Mouse (Mus musculus) kidney, adult 2 months (tissue): Measurements from ENCODE around the gene Olfr1220.

Source experiments
- CTCF ChIP-seq: fragments of 200-500 bp; conservative IDR thresholded peaks from 2 replicates; pipeline ENCODE4 v1.5.1; 2011; ENCODE audit warnings: low read depth, mild to moderate bottlenecking, control low read depth, low read length, moderate library complexity, mixed read lengths; ENCODE audit not compliant: insufficient read depth, insufficient read length
- POLR2A ChIP-seq: fragments of 200-500 bp; IDR thresholded peaks from one replicate; pipeline ENCODE4 v1.6.1; 2011; ENCODE audit warnings: low read depth, low read length, control low read depth

GRCm38 (mm10) chr2:89083413-89083812 lies 23.2 kb downstream of the Olfr1220 start, which contains the start of gene Olfr1219:
- TF ChIP-seq CTCF (no peak), POLR2A (no peak)
